Mouse (Mus musculus) olfactory bulb, adult 2 months (tissue): ENCODE data around the gene Gm13696.

Experiments used
- CTCF ChIP-seq: fragments of 200-500 bp; IDR thresholded peaks from 2 replicates; pipeline ENCODE4 v1.5.1; 2012; ENCODE audit warnings: low read depth, mild to moderate bottlenecking, low read length, moderate library complexity; ENCODE audit not compliant: insufficient read depth
- POLR2A ChIP-seq: fragments of 200-500 bp; IDR thresholded peaks from 2 replicates; pipeline ENCODE4 v1.6.1; 2012; ENCODE audit warnings: mild to moderate bottlenecking, low read depth, low read length, moderate library complexity; ENCODE audit not compliant: insufficient read depth

DNA sequence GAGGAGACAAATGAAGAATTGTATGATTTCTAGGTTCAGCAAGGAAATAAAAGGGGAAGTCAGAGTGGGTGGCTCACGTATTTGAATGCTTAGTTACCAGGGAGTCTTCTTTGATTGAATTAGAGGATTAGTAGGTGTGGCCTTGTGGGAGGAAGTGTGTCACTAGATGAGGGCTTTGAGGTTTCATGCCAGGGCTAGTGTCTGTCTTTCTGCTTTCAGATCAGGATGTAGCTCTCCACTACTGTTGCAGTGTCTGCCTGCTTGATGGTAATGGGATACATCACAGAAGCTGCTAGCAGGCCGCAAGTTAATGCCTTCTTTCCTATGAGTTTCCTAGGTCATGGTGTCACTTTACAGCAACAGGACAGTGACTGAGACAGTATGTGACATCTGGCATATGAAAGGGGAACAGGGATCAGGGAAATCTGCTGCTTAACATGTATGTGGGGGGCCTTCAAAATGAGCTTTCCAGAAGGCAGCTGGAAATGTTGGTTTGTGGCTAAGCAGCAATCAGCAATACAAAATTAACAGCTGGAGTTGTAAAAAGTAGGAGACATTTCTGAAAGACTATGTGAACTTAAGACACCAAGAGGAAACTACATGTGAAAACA, 43.3 kb upstream of the Gm13696 start:
- TF ChIP-seq POLR2A (no peak), CTCF (no peak)
